Mouse (Mus musculus): ENCODE data around the gene Smarca1. TPM values are rescaled to one million over a fixed set of nuclear protein-coding genes. Genes with fewer than 3 reads are reported as not detected.

Gene Smarca1
- polyA plus RNA-seq, 1 experiment from 2014 or later, result 25.0 TPM

GRCm38 (mm10) chrX:47891907-47892430 is 805 bp downstream of the Smarca1 start:
- ATAC-seq (ENCODE audit: insufficient number of reproducible peaks, low FRiP score, low TSS enrichment, low read depth), result peak; percentile 51
- peak overlapping the region; percentile 53 for H3K9ac ChIP-seq

GRCm38 (mm10) chrX:47891243-47891906 is 1.4 kb downstream of the Smarca1 start:
- H3K36me3 ChIP-seq, result no peaks in the 10 kb centered on the region
- H3K27me3 ChIP-seq, result peaks cover 3% of the 10 kb centered on the region; the same call in 1 of the 2 replicates
- H3K9me3 ChIP-seq (replicated peaks), result no peaks in the 10 kb centered on the region
- no peak overlapping the region for H3K27ac ChIP-seq (replicated peaks)
- no peaks in the 10 kb centered on the region for H3K4me1 ChIP-seq
- H3K4me3 ChIP-seq (replicated peaks), result peak overlapping the region; percentile 56
- H3K4me2 ChIP-seq (replicated peaks), result peak overlapping the region; percentile 61
- H3K9ac ChIP-seq, result no peak overlapping the region; the same call in 1 of the 2 replicates
- WGBS, result 19% methylated on average over 11 of the region's 12 CpGs
- ATAC-seq (ENCODE audit: insufficient number of reproducible peaks, low FRiP score, low TSS enrichment, low read depth), result no peak

More at GRCm38 (mm10) chrX:47891907-47892430, 805 bp downstream of the Smarca1 start:
- Histone ChIP-seq H3K27me3 (peaks cover 3% of the 10 kb centered on the region; the same call in 1 of the 2 replicates), H3K9me3 (replicated peaks) (no peaks in the 10 kb centered on the region), H3K36me3 (no peaks in the 10 kb centered on the region), H3K4me2 (replicated peaks) (peak overlapping the region; percentile 61), H3K4me1 (no peaks in the 10 kb centered on the region), H3K27ac (replicated peaks) (peak overlapping the region; percentile 71; the same call in 1 of the 2 replicates), H3K4me3 (replicated peaks) (peak overlapping the region; percentile 56)
- 24% methylated on average over 35 of the region's 36 CpGs for WGBS

- no peaks in the 10 kb centered on the region for H3K9me3 ChIP-seq (replicated peaks)
Observed at GRCm38 (mm10) chrX:47887401-47887800, 5.4 kb downstream of the Smarca1 start.

GRCm38 (mm10) chrX:47882813-47883212 is 10.0 kb downstream of the Smarca1 start:
- Histone ChIP-seq H3K36me3 (no peaks in the 10 kb centered on the region), H3K4me2 (replicated peaks) (no peak overlapping the region), H3K9me3 (replicated peaks) (no peaks in the 10 kb centered on the region), H3K27ac (replicated peaks) (no peak overlapping the region), H3K9ac (no peak overlapping the region), H3K4me3 (replicated peaks) (no peak overlapping the region), H3K4me1 (no peaks in the 10 kb centered on the region), H3K27me3 (no peaks in the 10 kb centered on the region)
- no peak for ATAC-seq (ENCODE audit: insufficient number of reproducible peaks, low FRiP score, low TSS enrichment, low read depth)
- 75% methylated on average over 6 of the region's 6 CpGs for WGBS

More at GRCm38 (mm10) chrX:47887401-47887800, 5.4 kb downstream of the Smarca1 start:
- Histone ChIP-seq H3K4me3 (replicated peaks) (no peak overlapping the region), H3K36me3 (no peaks in the 10 kb centered on the region), H3K9ac (no peak overlapping the region), H3K27me3 (peaks cover 3% of the 10 kb centered on the region; the same call in 1 of the 2 replicates), H3K27ac (replicated peaks) (no peak overlapping the region), H3K4me1 (no peaks in the 10 kb centered on the region), H3K4me2 (replicated peaks) (no peak overlapping the region)
- WGBS, result 46% methylated on average over 2 of the region's 2 CpGs
- no peak for ATAC-seq (ENCODE audit: insufficient number of reproducible peaks, low FRiP score, low TSS enrichment, low read depth)

GRCm38 (mm10) chrX:47880052-47880451 is 12.7 kb downstream of the Smarca1 start:
- 33% methylated on average over 2 of the region's 2 CpGs for WGBS
- no peak for ATAC-seq (ENCODE audit: insufficient number of reproducible peaks, low FRiP score, low TSS enrichment, low read depth)

GRCm38 (mm10) chrX:47858544-47858943 is 34.2 kb downstream of the Smarca1 start:
- Histone ChIP-seq H3K4me3 (replicated peaks) (no peak overlapping the region), H3K9me3 (replicated peaks) (no peaks in the 10 kb centered on the region), H3K4me1 (no peaks in the 10 kb centered on the region), H3K27ac (replicated peaks) (no peak overlapping the region), H3K36me3 (0 out of 2 replicates have a peak, but pooled peaks cover 3% of the 10 kb centered on the region), H3K4me2 (replicated peaks) (no peak overlapping the region), H3K9ac (no peak overlapping the region), H3K27me3 (no peaks in the 10 kb centered on the region)
- 90% methylated on average over 1 of the region's 1 CpGs for WGBS
- ATAC-seq (ENCODE audit: insufficient number of reproducible peaks, low FRiP score, low TSS enrichment, low read depth), result no peak

More at GRCm38 (mm10) chrX:47880052-47880451, 12.7 kb downstream of the Smarca1 start:
- Histone ChIP-seq H3K36me3 (no peaks in the 10 kb centered on the region), H3K9ac (no peak overlapping the region), H3K4me2 (replicated peaks) (no peak overlapping the region), H3K27me3 (no peaks in the 10 kb centered on the region), H3K4me3 (replicated peaks) (no peak overlapping the region), H3K27ac (replicated peaks) (no peak overlapping the region), H3K4me1 (no peaks in the 10 kb centered on the region), H3K9me3 (replicated peaks) (no peaks in the 10 kb centered on the region)

- no peak overlapping the region for H3K4me2 ChIP-seq (replicated peaks)
- ATAC-seq (ENCODE audit: insufficient number of reproducible peaks, low FRiP score, low TSS enrichment, low read depth), result no peak
- H3K36me3 ChIP-seq, result no peaks in the 10 kb centered on the region
- WGBS, result 53% methylated on average over 1 of the region's 1 CpGs
- no peaks in the 10 kb centered on the region for H3K9me3 ChIP-seq (replicated peaks)
- no peak overlapping the region for H3K9ac ChIP-seq
- no peak overlapping the region for H3K27ac ChIP-seq (replicated peaks)
- no peak overlapping the region for H3K4me3 ChIP-seq (replicated peaks)
- no peaks in the 10 kb centered on the region for H3K27me3 ChIP-seq
- H3K4me1 ChIP-seq, result no peaks in the 10 kb centered on the region
Observed at GRCm38 (mm10) chrX:47835835-47836195, 57.0 kb downstream of the Smarca1 start.

GRCm38 (mm10) chrX:47835098-47835834 is 57.5 kb downstream of the Smarca1 start:
- H3K4me3 ChIP-seq (replicated peaks), result no peak overlapping the region
- no peak for ATAC-seq (ENCODE audit: insufficient number of reproducible peaks, low FRiP score, low TSS enrichment, low read depth)
- H3K4me2 ChIP-seq (replicated peaks), result no peak overlapping the region
- H3K27me3 ChIP-seq, result no peaks in the 10 kb centered on the region
- H3K9ac ChIP-seq, result no peak overlapping the region
- H3K4me1 ChIP-seq, result no peaks in the 10 kb centered on the region
- WGBS, result 63% methylated on average over 6 of the region's 6 CpGs
- no peak overlapping the region for H3K27ac ChIP-seq (replicated peaks)
- no peaks in the 10 kb centered on the region for H3K9me3 ChIP-seq (replicated peaks)
- no peaks in the 10 kb centered on the region for H3K36me3 ChIP-seq

GRCm38 (mm10) chrX:47833431-47833830 is 59.3 kb downstream of the Smarca1 start:
- Histone ChIP-seq H3K9me3 (replicated peaks) (no peaks in the 10 kb centered on the region), H3K4me3 (replicated peaks) (no peak overlapping the region), H3K4me2 (replicated peaks) (no peak overlapping the region), H3K9ac (no peak overlapping the region), H3K27ac (replicated peaks) (no peak overlapping the region), H3K36me3 (no peaks in the 10 kb centered on the region), H3K4me1 (no peaks in the 10 kb centered on the region), H3K27me3 (no peaks in the 10 kb centered on the region)
- ATAC-seq (ENCODE audit: insufficient number of reproducible peaks, low FRiP score, low TSS enrichment, low read depth), result no peak
- 67% methylated on average over 2 of the region's 2 CpGs for WGBS

- no peaks in the 10 kb centered on the region for H3K9me3 ChIP-seq (replicated peaks)
- H3K9ac ChIP-seq, result no peak overlapping the region
- H3K4me3 ChIP-seq (replicated peaks), result no peak overlapping the region
- no peak for ATAC-seq (ENCODE audit: insufficient number of reproducible peaks, low FRiP score, low TSS enrichment, low read depth)
- WGBS, result 57% methylated on average over 2 of the region's 2 CpGs
- H3K27ac ChIP-seq (replicated peaks), result no peak overlapping the region
- H3K4me1 ChIP-seq, result no peaks in the 10 kb centered on the region
- H3K27me3 ChIP-seq, result no peaks in the 10 kb centered on the region
- no peaks in the 10 kb centered on the region for H3K36me3 ChIP-seq
- H3K4me2 ChIP-seq (replicated peaks), result no peak overlapping the region
Observed at GRCm38 (mm10) chrX:47820566-47820965, 72.2 kb downstream of the Smarca1 start.

GRCm38 (mm10) chrX:47808717-47809116 is 84.1 kb downstream of the Smarca1 start:
- WGBS, result 83% methylated on average over 2 of the region's 2 CpGs
- Histone ChIP-seq H3K36me3 (no peaks in the 10 kb centered on the region), H3K9ac (no peak overlapping the region), H3K4me2 (replicated peaks) (no peak overlapping the region), H3K4me3 (replicated peaks) (no peak overlapping the region), H3K9me3 (replicated peaks) (no peaks in the 10 kb centered on the region), H3K27ac (replicated peaks) (no peak overlapping the region), H3K27me3 (no peaks in the 10 kb centered on the region), H3K4me1 (no peaks in the 10 kb centered on the region)
- ATAC-seq (ENCODE audit: insufficient number of reproducible peaks, low FRiP score, low TSS enrichment, low read depth), result no peak
